Mouse (Mus musculus): ENCODE results near the gene Cdc42ep4. TPM values are rescaled to one million over a fixed set of nuclear protein-coding genes. Genes with fewer than 3 reads are reported as not detected.

Cdc42ep4 gene
- total and polyA plus RNA-seq, 3 experiments = 2.3 to 8.1 (median 3.4) TPM

- no peaks in the 10 kb centered on the region for H3K79me2 ChIP-seq (replicated peaks; ENCODE audit: control insufficient read depth, extremely low read depth, insufficient read depth, poor library complexity, severe bottlenecking)
- H3K4me3 ChIP-seq (replicated peaks in 1 of 3; ENCODE audit: low read depth in 2 of 3, low read length in 2 of 3, poor library complexity in 1 of 3) = no peak overlapping the region
- no peak overlapping the region for H3K4me2 ChIP-seq (ENCODE audit: insufficient read depth, low read depth, poor library complexity, severe bottlenecking)
- no peak overlapping the region for H3K27ac ChIP-seq (ENCODE audit: insufficient read depth, low read depth)
- no peaks in the 10 kb centered on the region for H3K27me3 ChIP-seq (replicated peaks)
- TF ChIP-seq RCOR1 (conservative IDR thresholded peaks at IDR 0.05; ENCODE audit: low read depth, low read length) (no peak), ZNF384 (IDR thresholded peaks at IDR 0.05; ENCODE audit: low read depth, low read length) (no peak), SIN3A (IDR thresholded peaks at IDR 0.05; ENCODE audit: low read length) (no peak), MAFK (IDR thresholded peaks at IDR 0.05; ENCODE audit: insufficient replicate concordance, low read length) (no peak)
- H3K4me1 ChIP-seq (ENCODE audit: control insufficient read depth in 1 of 2, insufficient read depth in 2 of 2) = 0 out of 4 replicates have a peak, but pooled peaks cover 0 to 2% of the 10 kb centered on the region in 2 experiments
- no peak overlapping the region for H3K9ac ChIP-seq (ENCODE audit: insufficient read depth, low read depth)
- no peak for DNase-seq (ENCODE audit: extremely low read depth)
- dilution Hi-C loops (cut with MboI; ENCODE audit: extremely low pct_ligation_motif_present, extremely low pct_unique_long_range_greater_than_20kb, low sequenced_read_pairs) (no loop called here), in situ Hi-C loops (cut with MboI; ENCODE audit: low pct_ligation_motif_present, low pct_unique_long_range_greater_than_20kb, low sequenced_read_pairs) (loop anchor here (25.0 kb wide), 1 partner anchor 944 kb away; the partner anchor contains the start of gene Rpl38)
- no peaks in the 10 kb centered on the region for H3K36me3 ChIP-seq (replicated peaks in 1 of 2; ENCODE audit: control insufficient read depth in 1 of 2, insufficient read depth in 1 of 2, low read length in 1 of 2)
- no peaks in the 10 kb centered on the region for H3K9me3 ChIP-seq (replicated peaks; ENCODE audit: low read length)
Measured at GRCm38 (mm10) chr11:113717767-113718424, 33.8 kb downstream of the Cdc42ep4 start.

- dilution Hi-C loops (cut with MboI; ENCODE audit: extremely low pct_ligation_motif_present, extremely low pct_unique_long_range_greater_than_20kb, low sequenced_read_pairs) (no loop called here), in situ Hi-C loops (cut with MboI; ENCODE audit: low pct_ligation_motif_present, low pct_unique_long_range_greater_than_20kb, low sequenced_read_pairs) (loop anchor here (25.0 kb wide), 1 partner anchor 946 kb away; the partner anchor contains the start of gene Rpl38)
Measured at GRCm38 (mm10) chr11:113716132-113716531, 35.5 kb downstream of the Cdc42ep4 start.

More at GRCm38 (mm10) chr11:113716132-113716531, 35.5 kb downstream of the Cdc42ep4 start:
- no peaks in the 10 kb centered on the region for H3K27me3 ChIP-seq (replicated peaks)
- no peak overlapping the region for H3K4me3 ChIP-seq (replicated peaks in 1 of 3; ENCODE audit: low read depth in 2 of 3, low read length in 2 of 3, poor library complexity in 1 of 3)
- TF ChIP-seq MAZ (IDR thresholded peaks at IDR 0.05; ENCODE audit: low read depth, low read length) = no peak
- TF ChIP-seq TCF12 (IDR thresholded peaks at IDR 0.05; ENCODE audit: low read depth, low read length) = no peak
- no peak for TF ChIP-seq HCFC1 (IDR thresholded peaks at IDR 0.05; ENCODE audit: low read depth, low read length)
- TF ChIP-seq IRF4 (IDR thresholded peaks at IDR 0.05; ENCODE audit: low read depth, low read length) = no peak
- no peak for TF ChIP-seq TBP (conservative IDR thresholded peaks at IDR 0.05; ENCODE audit: low read depth, low read length)
- no peak for TF ChIP-seq CHD1 (IDR thresholded peaks at IDR 0.05; ENCODE audit: low read depth, low read length)
- TF ChIP-seq RAD21 (IDR thresholded peaks at IDR 0.05; ENCODE audit: low read depth, low read length) = no peak
- no peak for TF ChIP-seq USF2 (conservative IDR thresholded peaks at IDR 0.05; ENCODE audit: low read depth, low read length)
- TF ChIP-seq JUND (conservative IDR thresholded peaks at IDR 0.05; ENCODE audit: low read depth, low read length) = no peak
- no peak for TF ChIP-seq ZKSCAN1 (IDR thresholded peaks at IDR 0.05; ENCODE audit: borderline replicate concordance, low read depth, low read length)
- TF ChIP-seq UBTF (IDR thresholded peaks at IDR 0.05; ENCODE audit: low read depth, low read length) = no peak
- TF ChIP-seq NELFE (IDR thresholded peaks at IDR 0.05; ENCODE audit: low read depth, low read length) = no peak
- no peak for TF ChIP-seq KAT2A (IDR thresholded peaks at IDR 0.05; ENCODE audit: insufficient replicate concordance, low read length)
- TF ChIP-seq EP300 (IDR thresholded peaks at IDR 0.05; ENCODE audit: low read length) = no peak
- no peak for TF ChIP-seq SIN3A (IDR thresholded peaks at IDR 0.05; ENCODE audit: low read length)
- no peak for TF ChIP-seq NRF1 (IDR thresholded peaks at IDR 0.05; ENCODE audit: low read depth, low read length)
- TF ChIP-seq MYC (IDR thresholded peaks at IDR 0.05; ENCODE audit: low read depth, low read length) = no peak
- no peak for TF ChIP-seq ZC3H11A (IDR thresholded peaks at IDR 0.05; ENCODE audit: low read depth, low read length)
- H3K4me1 ChIP-seq (ENCODE audit: control insufficient read depth in 1 of 2, insufficient read depth in 2 of 2) = 0 out of 4 replicates have a peak, but pooled peaks cover 0 to 2% of the 10 kb centered on the region in 2 experiments
- no peaks in the 10 kb centered on the region for H3K36me3 ChIP-seq (replicated peaks in 1 of 2; ENCODE audit: control insufficient read depth in 1 of 2, insufficient read depth in 1 of 2, low read length in 1 of 2)
- no peaks in the 10 kb centered on the region for H3K79me2 ChIP-seq (replicated peaks; ENCODE audit: control insufficient read depth, extremely low read depth, insufficient read depth, poor library complexity, severe bottlenecking)
- H3K9ac ChIP-seq (ENCODE audit: insufficient read depth, low read depth) = no peak overlapping the region
- no peaks in the 10 kb centered on the region for H3K9me3 ChIP-seq (replicated peaks; ENCODE audit: low read length)
- no peak overlapping the region for H3K27ac ChIP-seq (ENCODE audit: insufficient read depth, low read depth)
- H3K4me2 ChIP-seq (ENCODE audit: insufficient read depth, low read depth, poor library complexity, severe bottlenecking) = no peak overlapping the region
- no peak for DNase-seq (ENCODE audit: extremely low read depth)
